Mouse (Mus musculus) thymus, postnatal 36 days (tissue): ENCODE data around the gene Rab2b.

Experiments
- DNase-seq, 2 experiments: peaks; one replicate each; pipeline ENCODE4 v3.0.0; 2022; ENCODE audit warnings: mixed read lengths in 2 of 2

The Rab2b gene

GRCm38 (mm10) chr14:52272781-52273180 is 6.6 kb downstream of the Rab2b start:
- DNase-seq = no peak

GRCm38 (mm10) chr14:52257484-52258213 is 21.7 kb downstream of the Rab2b start, which contains the start of gene Chd8:
Gene Chd8, minus strand, starts transcription at chr14:52257780.
- DNase-seq = peak; percentile 97 to 100

- DNase-seq = peak; percentile 9 to 12
Observed at GRCm38 (mm10) chr14:52256311-52257175, 22.8 kb downstream of the Rab2b start.

GRCm38 (mm10) chr14:52246129-52246528 is 33.2 kb downstream of the Rab2b start:
- DNase-seq = no peak

- no peak for DNase-seq
Observed at GRCm38 (mm10) chr14:52244690-52245042, 34.7 kb downstream of the Rab2b start.

GRCm38 (mm10) chr14:52244041-52244689 is 35.2 kb downstream of the Rab2b start:
- DNase-seq = peak; percentile 99 to 100

GRCm38 (mm10) chr14:52236216-52236615 is 43.1 kb downstream of the Rab2b start:
- DNase-seq = no peak

GRCm38 (mm10) chr14:52235165-52235564 is 44.2 kb downstream of the Rab2b start:
- DNase-seq = no peak

GRCm38 (mm10) chr14:52232249-52232648 is 47.1 kb downstream of the Rab2b start:
- DNase-seq = no peak

GRCm38 (mm10) chr14:52225972-52226371 is 53.4 kb downstream of the Rab2b start:
- no peak for DNase-seq

GRCm38 (mm10) chr14:52217261-52217660 is 62.1 kb downstream of the Rab2b start:
- DNase-seq = no peak
